Mouse (Mus musculus): ENCODE measurements at regions not wholly inside any gene's neighbourhood (a gene's known extent, or its start where the extent isn't known, plus 50 kb on each side); places are given as distances from the start of the nearest gene placed in this dataset.

DNA sequence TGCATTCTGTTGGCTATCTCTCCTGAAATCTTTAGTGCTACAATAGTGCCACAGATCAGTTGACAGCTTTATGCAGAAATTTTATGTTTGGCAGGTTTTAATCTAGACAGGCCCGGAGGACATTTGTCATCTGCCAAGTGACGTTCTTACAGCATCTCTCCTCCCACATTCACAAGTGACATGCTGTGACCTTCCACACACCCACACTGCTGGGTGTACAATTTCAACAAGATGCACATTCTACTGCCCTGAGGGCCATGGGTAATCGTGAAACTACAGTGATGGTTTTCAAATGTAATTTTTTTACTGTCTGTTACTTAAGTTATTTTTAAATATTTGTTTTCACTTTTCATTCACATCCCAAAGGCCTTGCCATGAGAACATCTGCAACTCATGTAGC lies 639.2 kb upstream of the Gm11114 start:
- DNase-seq, result no peak

DNA sequence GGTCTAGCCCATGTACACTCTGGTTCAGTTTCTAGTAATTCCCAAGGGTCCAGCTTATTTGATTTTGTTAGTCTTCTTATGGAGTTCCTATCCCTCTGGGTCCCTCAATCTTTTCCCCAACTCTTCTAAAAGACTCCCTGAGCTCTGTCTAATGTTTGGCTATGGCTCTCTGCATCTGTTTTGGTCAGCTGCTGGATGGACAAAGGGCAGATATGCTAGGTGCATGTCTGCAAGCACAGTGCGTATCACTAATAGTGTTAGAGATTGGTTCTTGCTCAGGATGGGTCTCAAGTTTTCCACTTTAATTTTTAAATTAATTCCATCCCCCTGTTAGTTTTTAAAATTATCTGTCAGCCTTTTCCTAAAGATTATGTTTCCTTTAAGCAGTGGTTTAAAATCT lies 634.2 kb upstream of the Gm11114 start:
- no peak for DNase-seq

DNA sequence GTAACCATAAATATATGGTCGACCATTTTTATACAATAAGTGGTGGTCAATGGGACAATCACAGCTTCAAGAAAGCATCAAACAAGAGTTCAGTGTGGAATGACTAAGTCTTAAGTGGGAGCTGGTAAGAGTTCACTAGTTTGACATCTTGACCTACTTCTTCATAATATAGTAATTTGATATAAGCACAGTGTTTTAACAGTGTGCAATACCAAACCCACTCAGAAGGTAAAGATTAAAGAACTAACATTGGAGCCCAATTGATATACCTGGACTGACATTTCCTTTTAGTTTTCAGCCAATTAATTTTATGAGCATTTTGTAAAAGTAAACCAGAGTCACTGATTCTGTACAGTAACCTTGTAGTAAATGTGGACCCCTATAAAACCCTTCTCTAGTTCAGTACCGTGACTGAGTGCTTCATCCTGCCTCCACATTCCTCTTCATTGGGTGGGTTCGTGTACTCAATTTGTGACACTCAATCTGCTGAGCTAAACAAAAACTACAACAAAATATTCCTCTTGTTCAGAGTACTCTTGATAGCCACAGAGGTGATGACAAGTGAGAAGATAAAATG lies 593.9 kb upstream of the Gm11114 start:
- no peak for DNase-seq

DNA sequence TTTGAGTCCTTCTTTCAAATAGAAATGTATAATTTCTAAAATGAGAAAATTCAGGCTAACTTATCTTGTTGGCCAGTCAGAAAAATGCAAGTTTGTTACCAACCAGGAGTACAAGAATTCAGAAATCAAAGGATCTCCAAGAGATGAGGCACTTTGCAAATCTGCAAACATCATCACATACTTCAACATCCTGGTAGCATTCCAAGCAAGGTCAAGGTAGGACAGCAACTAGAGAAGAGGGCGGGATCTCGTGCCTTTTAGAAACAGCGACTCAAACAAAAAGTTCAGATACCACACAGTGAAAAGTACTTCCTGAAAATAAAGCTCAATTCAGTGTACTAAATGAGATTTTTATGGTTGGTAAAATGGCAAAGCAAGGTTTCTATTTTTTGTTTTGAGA lies 593.2 kb upstream of the Gm11114 start:
- DNase-seq, result no peak

DNA sequence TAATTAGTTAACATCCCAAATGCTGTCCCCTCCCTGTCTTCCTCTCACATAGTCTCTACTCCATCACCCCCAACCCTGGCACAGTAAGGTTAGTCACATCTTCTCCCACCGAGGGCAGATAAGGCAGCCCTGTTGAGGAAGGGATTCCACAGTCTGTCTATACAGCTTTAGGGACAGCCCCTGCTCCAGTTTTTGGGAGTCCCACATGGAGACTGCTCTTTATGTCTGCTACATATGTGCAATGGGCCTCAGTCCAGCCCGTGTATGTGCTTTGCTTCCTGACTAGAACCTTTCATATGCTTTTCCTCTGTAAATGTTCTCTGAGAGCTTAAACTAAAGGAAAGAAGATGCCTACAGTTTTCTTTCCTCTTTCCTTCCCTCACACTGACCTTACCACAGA lies 592.1 kb upstream of the Gm11114 start:
- DNase-seq, result no peak

DNA sequence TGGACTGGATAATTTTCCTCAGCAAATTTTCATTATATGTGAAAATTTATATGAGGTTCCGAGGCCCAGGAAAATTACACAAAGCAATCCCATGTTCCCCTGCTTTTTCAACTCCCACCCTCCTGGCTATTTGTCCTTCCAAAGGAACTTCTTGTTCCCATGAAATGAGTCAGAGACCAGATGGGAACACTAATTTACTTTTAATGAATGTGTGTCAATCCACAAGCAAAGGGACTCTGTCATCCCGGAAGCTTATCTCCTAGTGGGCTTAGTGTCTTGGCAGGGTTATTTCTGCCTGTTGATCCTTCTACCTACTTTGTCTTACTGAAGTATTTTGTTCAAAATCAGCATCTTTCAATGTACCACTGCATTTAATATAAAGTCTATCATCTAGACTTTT lies 573.3 kb upstream of the Gm11114 start:
- DNase-seq, result no peak

DNA sequence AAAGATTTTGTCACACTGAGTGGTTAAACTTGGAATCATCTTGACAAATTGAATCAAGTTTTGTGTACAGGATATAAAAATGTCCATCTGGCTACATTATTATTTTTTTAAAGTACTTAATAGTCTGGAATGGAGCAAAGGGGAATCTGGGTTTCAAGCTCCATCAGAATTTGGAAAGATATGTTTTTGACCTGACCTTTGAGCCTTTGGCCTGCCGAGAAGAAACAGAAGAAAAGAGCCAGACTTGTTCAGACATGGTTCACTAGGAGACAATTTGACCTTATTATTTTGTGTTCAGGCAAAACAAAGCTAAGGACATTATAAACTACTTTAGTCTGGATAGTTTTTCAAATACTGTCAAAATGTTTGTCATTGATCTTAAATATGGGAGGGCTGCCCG lies 572.2 kb upstream of the Gm11114 start:
- DNase-seq, result no peak

DNA sequence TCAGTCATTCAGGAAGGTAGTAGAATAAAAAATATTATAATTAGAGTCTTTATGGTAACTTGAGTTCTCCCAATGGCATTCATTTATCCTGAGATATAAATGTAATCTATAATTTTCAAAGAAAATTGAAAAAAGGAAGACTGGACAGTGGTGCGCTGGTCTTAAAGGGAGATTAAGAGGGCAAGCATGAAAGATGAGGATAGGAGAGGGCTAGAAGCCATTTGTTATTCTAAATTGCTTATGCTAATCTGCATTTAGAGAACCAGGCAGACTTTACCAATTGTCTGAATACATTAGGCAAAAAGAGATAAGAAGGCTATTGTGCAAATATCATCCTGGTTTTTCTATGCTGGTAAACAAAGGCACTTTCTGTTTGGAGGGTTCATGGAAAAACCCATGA lies 558.2 kb upstream of the Gm11114 start:
- no peak for DNase-seq

DNA sequence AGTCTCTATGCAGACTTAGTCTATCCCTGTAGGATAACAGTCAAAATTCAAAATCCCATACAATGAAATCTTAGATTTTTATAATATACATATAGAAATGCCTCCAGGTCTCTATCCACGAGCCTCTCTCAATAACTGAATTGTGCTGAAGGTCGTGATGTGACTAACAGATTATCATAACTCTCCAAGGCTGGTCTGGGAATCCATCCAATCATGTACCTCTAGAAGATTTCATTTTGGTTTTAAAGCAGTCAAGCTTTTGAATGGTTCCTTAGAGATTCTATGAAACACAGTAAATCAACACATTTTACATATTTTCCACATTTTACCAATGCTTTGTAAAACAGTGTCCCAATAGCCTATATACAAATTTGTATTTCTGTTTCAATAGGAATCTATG lies 557.7 kb upstream of the Gm11114 start:
- DNase-seq, result no peak

DNA sequence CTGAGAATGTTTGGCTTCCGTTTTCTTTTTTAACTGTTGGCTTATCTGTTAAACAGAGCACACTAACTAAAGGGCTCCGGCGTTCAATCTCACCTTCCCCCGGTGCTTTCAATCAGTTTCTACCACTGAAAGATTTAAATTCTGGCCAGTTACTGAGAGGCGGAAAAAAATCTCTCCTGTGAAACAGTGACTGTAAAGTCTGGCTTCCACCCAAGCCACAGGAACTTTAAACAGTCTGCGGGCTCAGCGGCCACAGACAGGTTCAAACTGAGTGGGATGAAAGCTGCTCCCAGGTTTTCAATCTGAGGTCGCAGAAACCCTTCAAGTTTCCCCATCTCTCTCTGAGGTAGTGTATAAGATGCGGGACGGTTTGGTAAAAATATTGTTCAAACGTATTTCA lies 538.2 kb upstream of the Gm11114 start:
- DNase-seq, result peak; percentile 2

DNA sequence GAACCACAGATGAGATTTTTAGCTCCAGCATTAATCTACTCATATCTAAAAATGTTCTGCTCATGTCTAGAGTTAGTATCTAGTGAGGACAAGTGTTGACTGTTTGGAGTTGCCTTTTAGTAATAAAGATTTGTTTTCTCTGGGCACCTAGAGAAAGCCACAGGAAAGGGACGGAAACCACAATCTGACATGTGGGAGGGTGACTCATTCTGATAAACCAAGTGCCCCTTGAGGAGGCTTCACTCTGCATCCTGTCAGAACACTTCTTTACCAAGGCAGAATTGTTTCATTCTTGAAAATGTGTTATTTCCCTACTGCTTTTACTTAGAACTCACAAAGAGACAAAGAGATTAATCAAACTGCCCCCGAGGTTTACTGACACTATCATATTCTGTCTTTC lies 537.4 kb upstream of the Gm11114 start:
- DNase-seq, result no peak

DNA sequence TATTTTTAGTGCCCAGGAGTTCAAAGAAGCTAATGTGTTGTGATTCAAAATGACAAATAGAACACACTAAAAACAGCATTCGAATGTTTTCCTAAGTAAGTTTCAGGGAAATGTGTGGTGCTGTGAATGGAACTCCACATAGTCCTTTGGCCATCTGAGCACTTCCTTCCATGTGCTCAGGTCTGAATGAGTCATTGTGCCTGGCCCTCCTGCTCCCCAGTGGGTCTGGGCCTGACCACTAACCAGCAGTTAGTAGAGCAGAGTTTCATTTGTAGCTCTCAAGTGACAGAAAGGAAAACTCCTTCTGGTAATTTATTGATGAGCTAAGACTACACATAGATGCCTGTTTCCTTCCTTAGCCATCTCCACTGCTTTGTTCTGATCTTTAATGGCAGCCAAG lies 533.4 kb upstream of the Gm11114 start:
- DNase-seq, result no peak

DNA sequence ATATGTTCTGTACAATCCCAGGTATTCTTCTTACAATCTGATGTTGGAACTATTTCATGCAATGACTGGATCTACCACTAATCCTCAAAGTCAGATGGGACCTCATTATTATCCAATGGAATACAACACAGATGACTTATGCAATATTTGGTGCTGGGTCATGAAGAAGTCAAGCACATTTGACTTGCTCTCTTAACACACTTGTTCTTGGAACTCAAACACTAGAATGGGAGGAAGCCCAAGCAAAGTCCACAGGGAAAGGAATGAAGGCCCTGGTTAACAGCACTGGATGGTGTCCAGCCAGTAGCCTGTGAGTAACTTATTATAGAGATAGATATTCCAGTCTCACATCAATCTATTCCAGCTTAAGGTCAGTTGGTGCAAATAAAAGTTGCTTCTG lies 486.8 kb upstream of the Gm11114 start:
- peak; percentile 34 for DNase-seq

DNA sequence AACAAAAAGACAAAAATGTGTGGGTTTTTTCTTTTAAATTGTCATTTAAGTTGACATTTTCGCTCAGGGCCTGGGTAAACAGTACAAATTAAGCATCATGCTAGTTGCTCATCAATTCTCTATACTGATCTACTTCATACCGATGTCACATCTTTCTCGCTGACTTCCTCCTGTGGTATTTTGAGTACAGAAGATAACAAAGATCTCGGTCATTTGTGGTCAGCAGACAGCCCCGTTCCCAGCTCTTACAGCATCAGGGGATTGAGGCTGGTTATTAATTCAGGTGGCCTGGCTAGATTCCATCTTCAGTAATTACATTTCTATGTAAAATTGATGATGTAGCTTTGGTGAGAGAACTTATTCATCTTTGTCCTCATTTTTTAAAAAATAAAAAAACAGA lies 483.6 kb upstream of the Gm11114 start:
- no peak for DNase-seq

DNA sequence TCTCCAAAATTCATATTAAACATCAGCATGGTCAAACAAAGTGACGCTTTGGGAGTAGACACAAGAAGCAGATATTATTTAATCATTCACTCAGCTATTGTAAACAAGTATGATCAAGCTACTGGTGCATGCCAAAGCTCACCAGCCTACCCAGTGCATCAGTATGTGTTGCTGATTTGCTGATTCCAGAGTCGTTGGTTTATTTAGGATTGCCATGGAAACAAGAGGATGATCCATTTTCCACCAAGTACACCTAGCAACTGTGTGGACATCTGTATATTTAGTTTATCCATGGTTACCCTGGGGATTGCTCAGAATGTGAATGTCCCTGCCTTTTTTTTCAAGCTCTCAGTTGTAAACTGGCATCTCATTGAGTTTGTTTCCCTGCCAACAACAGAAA lies 481.9 kb upstream of the Gm11114 start:
- DNase-seq, result no peak

DNA sequence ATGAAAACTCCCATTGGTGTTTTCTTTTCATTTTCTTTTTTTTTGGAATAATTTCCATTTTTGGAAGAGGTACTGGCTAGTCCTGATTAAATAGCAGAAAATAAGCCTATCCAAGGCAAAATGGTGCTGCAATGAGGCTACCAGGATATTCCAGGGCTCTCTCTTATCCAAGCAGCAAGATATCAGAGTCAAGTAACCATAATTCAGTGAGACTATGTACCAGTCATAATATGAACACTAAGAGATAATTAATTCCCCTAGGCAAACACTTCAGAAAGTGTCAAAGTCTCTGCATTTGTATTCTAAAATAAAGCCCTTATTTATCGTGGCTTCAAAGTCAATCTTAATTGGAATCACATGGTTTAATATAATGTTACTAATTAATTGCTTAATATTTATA lies 475.1 kb upstream of the Gm11114 start:
- DNase-seq, result no peak

DNA sequence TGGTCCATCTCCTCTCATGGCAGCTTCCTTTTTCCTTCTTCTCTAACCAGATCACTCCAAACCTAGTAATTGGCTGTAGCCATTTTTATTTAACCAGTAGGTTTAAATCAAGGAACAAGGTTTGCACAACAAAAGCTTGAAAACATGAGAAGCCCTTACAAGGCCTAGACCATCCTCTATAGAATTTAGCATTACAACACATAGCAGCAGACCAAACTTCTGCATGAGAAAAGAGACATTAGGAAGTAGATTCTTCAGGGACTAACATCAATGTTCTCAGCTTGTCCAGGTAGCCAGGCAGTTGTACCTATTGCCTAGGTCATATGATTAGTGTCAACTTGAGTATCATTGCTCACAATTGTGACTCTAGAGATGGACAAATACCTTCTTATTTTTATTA lies 468.6 kb upstream of the Gm11114 start:
- no peak for DNase-seq

DNA sequence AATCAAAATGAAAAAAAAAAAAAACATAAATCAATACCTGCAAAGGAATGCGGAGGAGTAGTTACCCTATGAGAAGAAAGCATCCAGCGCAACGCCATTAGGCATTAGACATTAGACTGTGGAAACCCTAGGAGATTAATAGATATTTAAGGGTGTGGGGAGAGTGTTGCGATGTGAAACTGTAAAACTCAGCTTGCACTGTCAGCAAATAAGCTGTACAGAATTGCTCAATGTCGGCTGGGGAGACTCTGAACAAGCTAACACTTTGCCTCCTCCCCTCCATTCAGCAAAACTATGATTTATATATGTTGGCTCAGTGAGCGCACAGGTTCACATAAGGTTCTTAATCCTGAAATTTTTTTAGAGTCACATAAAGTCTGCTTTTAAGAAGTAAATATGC lies 451.0 kb upstream of the Gm11114 start:
- DNase-seq, result no peak

DNA sequence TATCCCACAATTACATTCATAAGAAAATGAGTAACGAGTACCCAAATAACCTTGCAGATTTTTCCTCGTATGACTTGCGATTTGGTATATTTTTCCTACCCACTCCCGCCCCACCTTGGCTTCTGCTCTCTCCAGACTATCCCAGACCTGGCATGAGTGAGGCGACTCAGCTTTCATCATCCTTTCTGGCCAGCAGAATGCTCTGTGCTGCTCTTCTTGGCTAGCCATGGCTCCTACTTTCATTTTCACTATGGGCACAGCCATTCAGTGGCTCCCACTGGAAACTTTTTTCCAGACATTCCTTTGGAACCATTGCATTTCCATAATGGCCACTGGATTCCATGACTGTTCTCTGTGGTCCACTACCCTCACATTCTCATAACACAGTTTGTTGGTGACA lies 449.1 kb upstream of the Gm11114 start:
- no peak for DNase-seq

DNA sequence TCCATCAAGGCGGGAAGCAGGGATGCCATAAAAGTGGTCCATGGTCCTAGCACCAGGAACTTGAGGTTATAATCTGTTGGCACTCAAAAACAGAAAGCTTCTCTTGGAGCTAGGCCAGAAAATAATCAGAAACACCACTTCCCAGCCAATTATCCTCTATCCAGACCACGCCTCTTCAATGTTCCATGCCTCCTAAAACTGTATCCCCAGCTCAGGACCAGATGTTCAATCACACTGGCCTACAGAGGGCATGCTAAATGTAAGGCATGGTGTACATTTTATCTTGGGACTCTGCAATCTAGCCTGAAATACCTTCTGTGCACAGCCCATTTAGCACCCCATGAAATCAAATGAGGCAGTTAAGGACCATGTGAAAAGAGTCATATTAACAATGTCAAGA lies 418.4 kb upstream of the Gm11114 start:
- no peak for DNase-seq

DNA sequence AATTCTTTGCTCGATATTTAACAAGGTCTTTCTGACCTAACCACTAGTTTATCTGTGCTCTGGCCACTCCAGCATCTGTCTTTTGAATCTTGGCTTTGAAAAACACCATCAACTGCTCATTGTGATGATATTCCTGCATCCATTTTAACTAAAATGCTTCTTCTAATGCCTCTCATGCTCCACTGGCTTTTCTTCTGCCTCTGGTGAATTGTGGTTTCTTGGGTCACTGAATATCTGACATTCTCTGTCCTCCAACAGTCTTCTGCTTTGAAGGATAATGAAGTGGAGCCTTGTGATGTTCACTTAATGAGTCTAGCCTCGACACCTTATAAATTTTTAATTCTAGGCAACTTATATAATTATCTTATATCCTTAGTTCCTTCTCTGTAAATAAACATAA lies 416.5 kb upstream of the Gm11114 start:
- DNase-seq, result no peak

DNA sequence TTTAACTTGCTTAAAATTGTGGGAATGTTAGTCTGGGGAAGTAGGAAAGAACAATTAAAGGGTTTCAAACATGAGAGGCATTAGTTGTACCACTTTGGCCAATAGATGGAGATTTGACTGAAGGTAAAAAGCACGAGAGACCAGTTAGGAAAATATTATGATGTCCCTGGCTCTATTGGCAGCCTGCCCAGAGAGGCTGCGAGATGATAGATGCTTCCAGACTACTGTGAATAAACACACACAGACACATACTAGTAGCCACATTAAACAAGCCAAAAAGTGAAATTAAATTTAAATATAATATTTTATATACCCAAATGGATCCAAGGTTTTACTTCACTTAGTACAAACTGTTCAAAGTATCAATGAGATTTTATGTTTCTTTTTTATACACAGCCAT lies 411.9 kb upstream of the Gm11114 start:
- DNase-seq, result peak; percentile 17

DNA sequence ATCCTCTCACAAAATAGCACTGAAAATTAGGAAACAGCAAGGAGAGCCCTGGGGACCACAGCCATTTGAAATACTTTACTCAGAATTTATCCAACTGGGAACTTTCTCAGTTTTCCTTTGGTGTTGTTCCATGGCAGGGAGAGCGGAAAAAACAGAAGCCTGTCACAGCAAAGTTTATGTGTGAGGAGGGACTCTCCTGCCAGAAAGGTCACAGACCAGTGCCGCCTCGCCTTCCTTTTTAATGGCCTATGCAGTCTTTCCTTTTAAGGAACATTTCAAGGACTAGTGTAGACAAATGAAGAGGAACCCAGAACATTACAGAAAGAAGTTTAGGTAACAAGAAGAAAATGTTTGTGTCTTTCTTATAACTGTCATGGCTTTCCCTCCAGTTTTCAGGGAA lies 406.3 kb upstream of the Gm11114 start:
- peak; percentile 15 for DNase-seq

DNA sequence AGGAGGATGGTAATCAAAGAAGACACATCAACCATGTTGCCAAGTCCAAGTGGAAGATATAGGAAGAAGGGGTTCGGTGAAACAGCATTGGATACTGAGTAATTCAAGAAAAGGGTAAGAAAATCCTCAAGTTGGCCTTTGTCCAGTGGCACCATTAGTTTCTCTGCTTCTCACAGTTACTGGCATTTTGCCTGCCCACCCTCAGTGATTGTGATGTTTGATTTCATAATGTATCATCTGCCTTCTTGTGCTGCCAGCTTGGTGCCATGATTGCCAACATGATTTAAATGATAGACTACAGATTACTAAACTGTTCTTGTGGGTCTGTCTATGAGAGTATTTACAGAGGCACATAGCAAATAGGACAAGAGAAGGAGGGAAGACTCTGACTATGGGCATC lies 399.3 kb upstream of the Gm11114 start:
- no peak for DNase-seq

DNA sequence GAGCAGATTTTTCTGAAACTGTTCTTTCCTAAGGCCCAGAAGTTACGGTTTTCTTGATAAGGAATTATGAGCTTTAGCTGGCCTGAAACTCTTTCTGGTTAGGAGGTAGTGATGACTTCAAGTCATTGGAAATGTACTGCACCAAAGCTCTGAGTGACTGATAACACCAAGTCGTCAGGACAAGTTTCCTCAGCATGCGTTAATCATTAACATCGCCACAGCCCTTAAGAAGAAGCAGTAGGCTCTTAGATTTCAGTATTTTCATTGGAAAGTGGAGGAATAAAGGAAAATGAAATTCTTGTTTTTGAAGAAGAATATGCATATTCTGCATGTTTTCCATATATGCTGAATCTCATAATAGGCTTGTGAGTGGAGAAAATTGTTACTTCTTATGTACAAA lies 390.3 kb upstream of the Gm11114 start:
- DNase-seq, result no peak

DNA sequence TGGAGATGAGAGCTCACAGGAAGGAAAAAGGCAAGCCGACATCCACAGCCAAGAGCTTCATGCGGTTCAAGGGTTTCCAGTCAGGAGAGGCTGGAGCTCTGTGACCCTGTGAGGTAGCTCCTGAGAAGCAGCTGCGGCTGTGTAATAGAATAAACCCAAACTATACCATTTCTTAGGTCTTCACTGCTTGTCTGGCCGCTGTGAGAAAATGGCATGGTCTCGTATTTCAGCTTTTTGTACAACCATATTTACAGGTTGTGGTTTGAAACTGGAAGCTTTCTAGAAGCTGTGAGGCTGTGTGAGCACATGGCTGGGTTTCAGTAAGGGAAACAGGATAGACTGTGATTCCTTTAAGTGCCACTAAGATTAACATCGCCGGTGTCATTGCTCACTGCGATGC lies 388.6 kb upstream of the Gm11114 start:
- DNase-seq, result no peak
